Mouse (Mus musculus): ENCODE results near the gene Ankrd10. TPM values are rescaled to one million over a fixed set of nuclear protein-coding genes. Genes with fewer than 3 reads are reported as not detected.

Gene Ankrd10
- polyA plus RNA-seq, 1 experiment from 2014 or later: 13.0 TPM

- no peaks in the 10 kb centered on the region; the same call in 1 of the 2 replicates for H3K9me3 ChIP-seq (ENCODE audit: low read length)
- no peak for ATAC-seq
- TF ChIP-seq CTCF (IDR thresholded peaks at IDR 0.05; ENCODE audit: low read depth) (no peak), EP300 (IDR thresholded peaks at IDR 0.05; ENCODE audit: low read depth) (no peak)
- no peak overlapping the region for H3K9ac ChIP-seq (replicated peaks)
- WGBS (ENCODE audit: insufficient replicate concordance): 79% methylated on average over 2 of the region's 2 CpGs
- H3K4me2 ChIP-seq (ENCODE audit: low read depth, low read length): no peak overlapping the region
- no peaks in the 10 kb centered on the region for H3K4me1 ChIP-seq (ENCODE audit: insufficient read depth)
- no peak overlapping the region for H3K27ac ChIP-seq (ENCODE audit: low read depth)
- no peak for DNase-seq
- no peaks in the 10 kb centered on the region for H3K36me3 ChIP-seq (replicated peaks; ENCODE audit: insufficient read depth, low read length)
- no peaks in the 10 kb centered on the region for H3K27me3 ChIP-seq (ENCODE audit: insufficient read depth, low read length)
- no peak overlapping the region for H3K4me3 ChIP-seq (ENCODE audit: low read depth, low read length)
Measured at GRCm38 (mm10) chr8:11643123-11643522, 7.6 kb upstream of the Ankrd10 start.

GRCm38 (mm10) chr8:11640606-11641005 is 5.0 kb upstream of the Ankrd10 start:
- Histone ChIP-seq H3K4me1 (ENCODE audit: insufficient read depth) (peaks cover 11% of the 10 kb centered on the region), H3K27ac (ENCODE audit: low read depth) (no peak overlapping the region), H3K27me3 (ENCODE audit: insufficient read depth, low read length) (no peaks in the 10 kb centered on the region), H3K9me3 (ENCODE audit: low read length) (no peaks in the 10 kb centered on the region; the same call in 1 of the 2 replicates), H3K4me3 (ENCODE audit: low read depth, low read length) (no peak overlapping the region), H3K4me2 (ENCODE audit: low read depth, low read length) (no peak overlapping the region), H3K9ac (replicated peaks) (no peak overlapping the region), H3K36me3 (replicated peaks; ENCODE audit: insufficient read depth, low read length) (no peaks in the 10 kb centered on the region)
- WGBS (ENCODE audit: insufficient replicate concordance): 66% methylated on average over 2 of the region's 2 CpGs
- TF ChIP-seq CTCF (IDR thresholded peaks at IDR 0.05; ENCODE audit: low read depth): no peak
- TF ChIP-seq EP300 (IDR thresholded peaks at IDR 0.05; ENCODE audit: low read depth): no peak
- DNase-seq: no peak
- no peak for ATAC-seq

- 91% methylated on average over 7 of the region's 7 CpGs for WGBS (ENCODE audit: insufficient replicate concordance)
- no peak overlapping the region for H3K9ac ChIP-seq (replicated peaks)
Measured at GRCm38 (mm10) chr8:11637531-11637930, 2.0 kb upstream of the Ankrd10 start.

GRCm38 (mm10) chr8:11636324-11637057 is 934 bp upstream of the Ankrd10 start:
- Histone ChIP-seq H3K27ac (ENCODE audit: low read depth) (peak overlapping the region; percentile 96), H3K4me2 (ENCODE audit: low read depth, low read length) (peak overlapping the region; percentile 97), H3K9ac (replicated peaks) (peak overlapping the region; percentile 44), H3K4me1 (ENCODE audit: insufficient read depth) (peaks cover 26% of the 10 kb centered on the region), H3K9me3 (ENCODE audit: low read length) (no peaks in the 10 kb centered on the region; the same call in 1 of the 2 replicates), H3K27me3 (ENCODE audit: insufficient read depth, low read length) (no peaks in the 10 kb centered on the region), H3K4me3 (ENCODE audit: low read depth, low read length) (peak overlapping the region; percentile 97), H3K36me3 (replicated peaks; ENCODE audit: insufficient read depth, low read length) (peaks cover 5% of the 10 kb centered on the region)
- WGBS (ENCODE audit: insufficient replicate concordance): 3% methylated on average over 30 of the region's 30 CpGs
- ATAC-seq: peak; percentile 75
- peak; percentile 91 for DNase-seq
- TF ChIP-seq EP300 (IDR thresholded peaks at IDR 0.05; ENCODE audit: low read depth) (no peak), CTCF (IDR thresholded peaks at IDR 0.05; ENCODE audit: low read depth) (no peak)

More at GRCm38 (mm10) chr8:11637531-11637930, 2.0 kb upstream of the Ankrd10 start:
- no peaks in the 10 kb centered on the region for H3K27me3 ChIP-seq (ENCODE audit: insufficient read depth, low read length)
- H3K4me2 ChIP-seq (ENCODE audit: low read depth, low read length): no peak overlapping the region
- DNase-seq: no peak
- H3K4me1 ChIP-seq (ENCODE audit: insufficient read depth): peaks cover 26% of the 10 kb centered on the region
- no peak for ATAC-seq
- H3K9me3 ChIP-seq (ENCODE audit: low read length): no peaks in the 10 kb centered on the region; the same call in 1 of the 2 replicates
- no peak for TF ChIP-seq EP300 (IDR thresholded peaks at IDR 0.05; ENCODE audit: low read depth)
- no peak for TF ChIP-seq CTCF (IDR thresholded peaks at IDR 0.05; ENCODE audit: low read depth)
- H3K4me3 ChIP-seq (ENCODE audit: low read depth, low read length): no peak overlapping the region
- no peaks in the 10 kb centered on the region for H3K36me3 ChIP-seq (replicated peaks; ENCODE audit: insufficient read depth, low read length)
- H3K27ac ChIP-seq (ENCODE audit: low read depth): no peak overlapping the region

GRCm38 (mm10) chr8:11635012-11635577 is 462 bp downstream of the Ankrd10 start:
- peak overlapping the region; percentile 97 for H3K4me2 ChIP-seq (ENCODE audit: low read depth, low read length)
- peak; percentile 18 for TF ChIP-seq CTCF (IDR thresholded peaks at IDR 0.05; ENCODE audit: low read depth)
- TF ChIP-seq EP300 (IDR thresholded peaks at IDR 0.05; ENCODE audit: low read depth): no peak
- peak; percentile 87 for DNase-seq
- H3K9ac ChIP-seq (replicated peaks): peak overlapping the region; percentile 85
- H3K9me3 ChIP-seq (ENCODE audit: low read length): no peaks in the 10 kb centered on the region
- H3K4me3 ChIP-seq (ENCODE audit: low read depth, low read length): peak overlapping the region; percentile 97
- no peaks in the 10 kb centered on the region for H3K27me3 ChIP-seq (ENCODE audit: insufficient read depth, low read length)
- peak overlapping the region; percentile 96 for H3K27ac ChIP-seq (ENCODE audit: low read depth)
- H3K36me3 ChIP-seq (replicated peaks; ENCODE audit: insufficient read depth, low read length): peaks cover 15% of the 10 kb centered on the region
- ATAC-seq: peak; percentile 42
- H3K4me1 ChIP-seq (ENCODE audit: insufficient read depth): peaks cover 26% of the 10 kb centered on the region
- under 1% methylated on average over 54 of the region's 70 CpGs for WGBS (ENCODE audit: insufficient replicate concordance)

- peak overlapping the region; percentile 97 for H3K4me3 ChIP-seq (ENCODE audit: low read depth, low read length)
- no peak for ATAC-seq
- peaks cover 26% of the 10 kb centered on the region for H3K4me1 ChIP-seq (ENCODE audit: insufficient read depth)
- H3K9me3 ChIP-seq (ENCODE audit: low read length): no peaks in the 10 kb centered on the region
- no peak for DNase-seq
- WGBS (ENCODE audit: insufficient replicate concordance): under 1% methylated on average over 38 of the region's 39 CpGs
- H3K27me3 ChIP-seq (ENCODE audit: insufficient read depth, low read length): no peaks in the 10 kb centered on the region
- H3K4me2 ChIP-seq (ENCODE audit: low read depth, low read length): peak overlapping the region; percentile 97
- peaks cover 19% of the 10 kb centered on the region for H3K36me3 ChIP-seq (replicated peaks; ENCODE audit: insufficient read depth, low read length)
- H3K27ac ChIP-seq (ENCODE audit: low read depth): peak overlapping the region; percentile 96
- TF ChIP-seq CTCF (IDR thresholded peaks at IDR 0.05; ENCODE audit: low read depth): no peak
- no peak for TF ChIP-seq EP300 (IDR thresholded peaks at IDR 0.05; ENCODE audit: low read depth)
- H3K9ac ChIP-seq (replicated peaks): peak overlapping the region; percentile 85
Measured at GRCm38 (mm10) chr8:11634331-11635011, 1.1 kb downstream of the Ankrd10 start.

Measured in liver, postnatal 0 days (tissue).